Mouse (Mus musculus) mesoderm, embryonic 11.5 days (tissue): ENCODE measurements around the gene Becn1.

Experiments
- DNase-seq: peaks from one replicate; pipeline ENCODE4 v3.0.0-alpha.2; 2012; ENCODE audit warnings: low read depth, low spot score

The Becn1 gene

GRCm38 (mm10) chr11:101245071-101245470, 57.0 kb downstream of the Becn1 start:
- no peak for DNase-seq

DNA sequence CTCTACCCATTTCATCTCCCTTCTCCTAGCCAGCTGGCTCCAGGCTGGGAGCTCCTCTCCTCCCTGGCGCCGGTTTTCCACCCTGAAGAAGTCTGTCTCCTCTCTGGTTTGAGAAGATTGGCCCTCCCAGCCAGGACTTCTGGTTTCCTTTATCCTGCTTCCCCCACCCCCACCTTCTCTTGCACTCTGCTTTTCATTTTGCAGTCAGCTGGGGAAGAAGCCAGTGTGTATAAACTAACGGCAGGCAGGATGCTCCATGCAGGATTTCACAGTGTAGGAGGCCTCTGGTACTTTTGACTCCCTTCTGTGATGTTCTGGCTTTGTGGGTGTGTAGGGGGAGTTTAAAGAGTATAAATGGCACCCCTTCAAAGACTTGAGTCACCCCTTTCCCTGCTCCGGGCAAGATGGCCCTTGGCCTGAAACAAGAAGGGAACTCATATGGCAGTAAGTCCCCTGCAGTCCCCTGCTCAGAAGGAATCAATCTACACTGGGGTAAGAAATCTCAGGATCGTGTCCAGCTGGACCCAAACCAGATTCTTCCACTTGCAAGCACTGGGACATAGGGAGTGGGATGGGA, 63.9 kb downstream of the Becn1 start:
- DNase-seq = no peak

- no peak for DNase-seq
Measured at GRCm38 (mm10) chr11:101236782-101237181, 65.3 kb downstream of the Becn1 start.
